Mouse (Mus musculus) lung, embryonic 14.5 days (tissue): ENCODE measurements around the gene Capzb. TPM values are rescaled to one million over a fixed set of nuclear protein-coding genes. Genes with fewer than 3 reads are reported as not detected.
A peak's percentile ranks its signal among the peaks of the same experiment; 100 is the strongest.

Source experiments
- ATAC-seq: fragments of 200-750 bp; cut with Nextera tagmentation; 2 replicates; pipeline ENCODE4 v1.8.0; 2017; ENCODE audit warnings: mild to moderate bottlenecking, moderate TSS enrichment, moderate library complexity; ENCODE audit not compliant: insufficient read depth
- DNase-seq: peaks from one replicate; pipeline ENCODE4 v3.0.0-alpha.2; 2015
- H3K27ac ChIP-seq: fragments of 300-500 bp; sonication (generic); 2 replicates; pipeline ENCODE4 v1.5.1; 2014; ENCODE audit warnings: low read depth, mild to moderate bottlenecking, moderate library complexity
- H3K27me3 ChIP-seq: fragments of 300-500 bp; sonication (generic); 2 replicates; pipeline ENCODE4 v1.6.1; 2014; ENCODE audit warnings: low read length, control low read depth; ENCODE audit not compliant: insufficient read depth
- H3K36me3 ChIP-seq: fragments of 300-500 bp; sonication (generic); 2 replicates; pipeline ENCODE4 v1.6.1; 2014; ENCODE audit warnings: control low read depth; ENCODE audit not compliant: insufficient read depth
- H3K4me1 ChIP-seq: fragments of 300-500 bp; sonication (generic); 2 replicates; pipeline ENCODE4 v1.6.1; 2014; ENCODE audit warnings: antibody characterized with exemption, control low read depth; ENCODE audit not compliant: insufficient read depth
- H3K4me2 ChIP-seq: fragments of 300-500 bp; sonication (generic); 2 replicates; pipeline ENCODE4 v1.6.1; 2014; ENCODE audit warnings: mild to moderate bottlenecking
- H3K4me3 ChIP-seq: fragments of 300-500 bp; sonication (generic); 2 replicates; pipeline ENCODE4 v1.5.1; 2014; ENCODE audit warnings: low read depth, low read length
- H3K9ac ChIP-seq: fragments of 300-500 bp; sonication (generic); 2 replicates; pipeline ENCODE4 v1.6.1; 2014
- H3K9me3 ChIP-seq: fragments of 300-500 bp; sonication (generic); 2 replicates; pipeline ENCODE4 v1.6.1; 2016; ENCODE audit warnings: low read depth, low read length, control low read depth
- CTCF ChIP-seq: IDR thresholded peaks from 2 replicates; pipeline ENCODE4 v1.5.1; 2016; ENCODE audit warnings: antibody characterized with exemption, low read depth
- WGBS: fragments of 180-500 bp; shearing (Covaris S2); extraction: QIAGEN DNeasy Blood & Tissue Kit; methylation state at CpG from one replicate; pipeline ENCODE4 v1.1.7; 2014; 5-methylcytosine and 5-hydroxymethylcytosine counted together
- polyA plus RNA-seq: library from polyadenylated mRNA; unstranded; fragments of >200 nt; fragmentation: Nextera tagmentation; extraction: Ambion mirVana; gene quantifications from 2 replicates; pipeline ENCODE4 v1.2.1, GENCODE M21; 2014

The Capzb gene
- polyA plus RNA-seq, 1 experiment from 2014 or later: 336 TPM

- peak; percentile 21 for TF ChIP-seq CTCF
- H3K9me3 ChIP-seq: no peaks in the 10 kb centered on the region
- H3K9ac ChIP-seq: no peak overlapping the region
- H3K4me3 ChIP-seq: no peak overlapping the region
- ATAC-seq (peak; percentile 87), DNase-seq (peak; percentile 85)
- no peaks in the 10 kb centered on the region for H3K36me3 ChIP-seq
- H3K27ac ChIP-seq: peak overlapping the region; percentile 87
- peak overlapping the region; percentile 5; the same call in 1 of the 2 replicates for H3K4me2 ChIP-seq
- no peaks in the 10 kb centered on the region for H3K27me3 ChIP-seq
- 35% methylated on average over 15 of the region's 15 CpGs for WGBS
- H3K4me1 ChIP-seq: peaks cover 19% of the 10 kb centered on the region
These were observed 23.5 kb upstream of the Capzb start for GRCm38 (mm10) chr4:139168985-139169747.

- WGBS: 47% methylated on average over 12 of the region's 12 CpGs
- H3K9ac ChIP-seq: no peak overlapping the region
- no peak for TF ChIP-seq CTCF
- H3K4me1 ChIP-seq: peaks cover 21% of the 10 kb centered on the region
- H3K9me3 ChIP-seq: no peaks in the 10 kb centered on the region
- H3K36me3 ChIP-seq: no peaks in the 10 kb centered on the region
- DNase-seq (peak; percentile 44), ATAC-seq (peak; percentile 1; the same call in 1 of the 2 replicates)
- H3K27me3 ChIP-seq: no peaks in the 10 kb centered on the region
- peak overlapping the region; percentile 5; the same call in 1 of the 2 replicates for H3K4me2 ChIP-seq
- H3K4me3 ChIP-seq: no peak overlapping the region
- peak overlapping the region; percentile 87 for H3K27ac ChIP-seq
These were observed 22.9 kb upstream of the Capzb start for GRCm38 (mm10) chr4:139169748-139170279.

GRCm38 (mm10) chr4:139175061-139175971 lies 17.4 kb upstream of the Capzb start:
- no peak overlapping the region for H3K9ac ChIP-seq
- H3K36me3 ChIP-seq: no peaks in the 10 kb centered on the region
- 22% methylated on average over 20 of the region's 20 CpGs for WGBS
- peak overlapping the region; percentile 39 for H3K4me2 ChIP-seq
- H3K27ac ChIP-seq: peak overlapping the region; percentile 82
- peak; percentile 53 for ATAC-seq
- TF ChIP-seq CTCF: no peak
- H3K4me1 ChIP-seq: peaks cover 32% of the 10 kb centered on the region
- no peaks in the 10 kb centered on the region for H3K9me3 ChIP-seq
- no peak overlapping the region for H3K4me3 ChIP-seq
- DNase-seq: peak; percentile 82
- H3K27me3 ChIP-seq: no peaks in the 10 kb centered on the region

GRCm38 (mm10) chr4:139176023-139176422 lies 16.7 kb upstream of the Capzb start:
- no peaks in the 10 kb centered on the region for H3K9me3 ChIP-seq
- H3K9ac ChIP-seq: no peak overlapping the region
- 11% methylated on average over 6 of the region's 6 CpGs for WGBS
- no peak for TF ChIP-seq CTCF
- peak overlapping the region; percentile 39 for H3K4me2 ChIP-seq
- H3K36me3 ChIP-seq: no peaks in the 10 kb centered on the region
- DNase-seq (peak; percentile 91), ATAC-seq (peak; percentile 73)
- no peaks in the 10 kb centered on the region for H3K27me3 ChIP-seq
- peaks cover 28% of the 10 kb centered on the region for H3K4me1 ChIP-seq
- peak overlapping the region; percentile 82 for H3K27ac ChIP-seq
- H3K4me3 ChIP-seq: no peak overlapping the region

GRCm38 (mm10) chr4:139177921-139178320 lies 14.8 kb upstream of the Capzb start:
- TF ChIP-seq CTCF: peak; percentile 65
- Histone ChIP-seq H3K36me3 (no peaks in the 10 kb centered on the region), H3K4me3 (no peak overlapping the region), H3K4me1 (peaks cover 29% of the 10 kb centered on the region), H3K27ac (no peak overlapping the region), H3K27me3 (no peaks in the 10 kb centered on the region), H3K9me3 (no peaks in the 10 kb centered on the region), H3K4me2 (no peak overlapping the region), H3K9ac (no peak overlapping the region)
- no peak for ATAC-seq
- WGBS: 92% methylated on average over 3 of the region's 3 CpGs
- DNase-seq: no peak

- Histone ChIP-seq H3K36me3 (no peaks in the 10 kb centered on the region), H3K4me2 (no peak overlapping the region), H3K4me3 (no peak overlapping the region), H3K9ac (no peak overlapping the region), H3K27ac (no peak overlapping the region), H3K4me1 (peaks cover 29% of the 10 kb centered on the region), H3K27me3 (no peaks in the 10 kb centered on the region), H3K9me3 (no peaks in the 10 kb centered on the region)
- no peak for TF ChIP-seq CTCF
- DNase-seq (no peak), ATAC-seq (no peak)
- WGBS: 96% methylated on average over 11 of the region's 11 CpGs
These were observed 14.3 kb upstream of the Capzb start for GRCm38 (mm10) chr4:139178377-139178776.

- peaks cover 29% of the 10 kb centered on the region for H3K4me1 ChIP-seq
- no peaks in the 10 kb centered on the region for H3K27me3 ChIP-seq
- H3K4me2 ChIP-seq: no peak overlapping the region
- peak; percentile 41; the same call in 1 of the 2 replicates for TF ChIP-seq CTCF
- WGBS: 78% methylated on average over 2 of the region's 2 CpGs
- DNase-seq (no peak), ATAC-seq (no peak)
- H3K36me3 ChIP-seq: no peaks in the 10 kb centered on the region
- no peaks in the 10 kb centered on the region for H3K9me3 ChIP-seq
- peak overlapping the region; percentile 38; the same call in 1 of the 2 replicates for H3K27ac ChIP-seq
- no peak overlapping the region for H3K9ac ChIP-seq
- no peak overlapping the region for H3K4me3 ChIP-seq
These were observed 13.5 kb upstream of the Capzb start for GRCm38 (mm10) chr4:139179218-139179617.
